Mouse (Mus musculus) C2C12 (cell line): ENCODE data around the gene Ccdc43.

Experiments
- CEBPB ChIP-seq: IDR thresholded peaks from one replicate; pipeline ENCODE4 v1.6.1; 2011; ENCODE audit warnings: low read depth, mild to moderate bottlenecking, control low read depth, moderate library complexity
- CTCF ChIP-seq: IDR thresholded peaks from one replicate; pipeline ENCODE4 v1.5.1; 2011; ENCODE audit not compliant: control insufficient read depth, insufficient read depth, insufficient read length
- FOSL1 ChIP-seq: IDR thresholded peaks from one replicate; pipeline ENCODE4 v1.8.0; 2011; ENCODE audit warnings: mild to moderate bottlenecking, low read length; ENCODE audit not compliant: poor library complexity, insufficient read depth, severe bottlenecking
- MAX ChIP-seq: IDR thresholded peaks from one replicate; pipeline ENCODE4 v1.6.1; 2011; ENCODE audit warnings: mild to moderate bottlenecking, control low read depth
- MYOD1 ChIP-seq: IDR thresholded peaks from one replicate; pipeline ENCODE4 v1.6.1; 2011; ENCODE audit warnings: low read depth; ENCODE audit not compliant: control insufficient read depth, insufficient read length
- MYOG ChIP-seq: IDR thresholded peaks from one replicate; pipeline ENCODE4 v1.6.1; 2011; ENCODE audit not compliant: control insufficient read depth, insufficient read length; ENCODE audit errors: extremely low read depth
- USF1 ChIP-seq: IDR thresholded peaks from one replicate; pipeline ENCODE4 v1.6.1; 2011; ENCODE audit warnings: low read depth, mild to moderate bottlenecking, control low read depth, moderate library complexity

- TF ChIP-seq CTCF (no peak), MYOD1 (no peak), CEBPB (no peak), USF1 (no peak), MAX (no peak), MYOG (no peak), FOSL1 (no peak)
Observed at GRCm38 (mm10) chr11:102652844-102653243, 44.7 kb downstream of the Ccdc43 start.
